Mouse (Mus musculus): ENCODE results near the gene BC055324. TPM values are rescaled to one million over a fixed set of nuclear protein-coding genes. Genes with fewer than 3 reads are reported as not detected.

BC055324 gene
- polyA plus RNA-seq (2017; shearing (Covaris generic)), result 2.7 TPM

DNA sequence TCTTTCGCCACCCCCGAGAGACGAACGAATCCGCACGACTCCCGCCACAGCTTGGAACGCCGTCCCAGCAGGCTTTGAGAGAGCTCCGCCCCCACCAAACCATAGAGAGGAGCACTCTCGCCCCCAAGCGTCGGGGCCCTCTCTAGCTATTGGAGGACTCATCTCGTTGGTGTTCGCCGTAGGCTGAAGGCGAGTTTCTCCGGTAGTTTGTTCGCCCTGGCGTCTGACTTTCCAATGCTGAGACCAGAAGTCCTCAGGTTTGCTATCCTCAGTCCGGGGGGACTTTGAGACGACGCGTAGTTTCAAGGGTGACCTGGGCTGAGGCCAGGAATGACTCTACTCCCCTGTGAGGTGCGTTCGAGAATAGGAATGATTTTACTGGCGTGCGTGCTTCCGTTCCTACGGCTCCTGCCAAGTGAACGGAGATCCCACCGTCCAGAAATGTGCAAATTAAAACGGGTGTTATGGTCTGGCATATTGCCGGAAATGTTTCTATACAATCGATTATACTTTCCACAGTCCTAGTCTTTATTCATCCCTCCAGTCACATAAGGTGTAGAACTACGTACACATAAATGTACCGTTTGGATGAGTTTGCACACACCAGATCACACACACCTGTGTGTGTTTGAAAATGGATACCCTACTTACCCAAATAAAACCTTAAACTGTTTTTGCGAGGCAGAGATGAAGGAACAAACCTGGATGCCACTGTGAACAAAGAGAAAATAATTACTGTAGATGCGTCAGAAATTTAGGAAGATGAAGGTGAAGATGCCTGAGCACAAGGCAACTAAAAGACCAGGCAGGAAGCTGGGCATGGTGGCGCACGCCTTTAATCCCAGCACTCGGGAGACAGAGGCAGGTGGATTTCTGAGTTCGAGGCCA lies at the start of gene BC055324, which contains the start of gene Mettl18:
Gene BC055324 (minus strand): TSS at position 76 of the 888 bp plus-strand sequence.
Gene Mettl18 (plus strand): TSS at position 169 of the 888 bp plus-strand sequence.

DNA sequence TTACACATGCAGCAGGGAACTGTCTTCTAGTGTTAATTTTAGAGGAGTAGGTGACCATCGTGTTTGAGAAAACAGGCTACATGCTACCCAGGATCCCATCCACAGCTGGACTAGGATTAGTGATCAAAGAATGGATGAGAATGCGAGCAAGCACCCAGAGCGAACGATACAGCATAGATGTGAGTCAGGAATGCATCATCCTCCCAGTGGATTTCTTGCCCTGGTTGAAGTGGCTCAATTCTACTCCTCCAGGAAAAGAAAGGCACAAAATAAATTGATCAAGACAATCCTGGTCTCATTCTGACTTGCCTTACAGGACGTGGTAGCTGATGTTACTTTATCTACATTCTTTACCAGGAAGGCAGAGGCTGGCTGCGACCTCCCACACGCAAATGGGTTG lies 65.8 kb downstream of the BC055324 start, which contains the start of gene Scyl3:
Gene Scyl3 (plus strand): TSS at position 255 of the 400 bp plus-strand sequence.

Other genes with a start within 250 kb of the BC055324 start
- 3.4 TPM for gene Kifap3, start 215.2 kb downstream of the BC055324 start, polyA plus RNA-seq (2017; shearing (Covaris generic))
- 48.2 TPM for gene Scyl3, start 65.7 kb downstream of the BC055324 start, polyA plus RNA-seq (2017; shearing (Covaris generic))
- 22.5 TPM for gene Mettl18, start 93 bp upstream of the BC055324 start, polyA plus RNA-seq (2017; shearing (Covaris generic))
- 0.66 TPM for gene Sele, start 53.4 kb upstream of the BC055324 start, polyA plus RNA-seq (2017; shearing (Covaris generic))
- gene Sell, start 67.2 kb upstream of the BC055324 start, polyA plus RNA-seq (2017; shearing (Covaris generic)), result 1,155 TPM
- 5.9 TPM for gene Selp, start 120.5 kb upstream of the BC055324 start, polyA plus RNA-seq (2017; shearing (Covaris generic))
- gene F5, start 157.0 kb upstream of the BC055324 start, polyA plus RNA-seq (2017; shearing (Covaris generic)), result 0.06 TPM

Data from CD4-positive, CD25-positive, alpha-beta regulatory T cell (primary cell).